Mouse (Mus musculus): Measurements from ENCODE around the gene Hoxc8. TPM values are rescaled to one million over a fixed set of nuclear protein-coding genes. Genes with fewer than 3 reads are reported as not detected.

Gene Hoxc8
- polyA plus RNA-seq, 1 experiment: 2.6 TPM

DNA sequence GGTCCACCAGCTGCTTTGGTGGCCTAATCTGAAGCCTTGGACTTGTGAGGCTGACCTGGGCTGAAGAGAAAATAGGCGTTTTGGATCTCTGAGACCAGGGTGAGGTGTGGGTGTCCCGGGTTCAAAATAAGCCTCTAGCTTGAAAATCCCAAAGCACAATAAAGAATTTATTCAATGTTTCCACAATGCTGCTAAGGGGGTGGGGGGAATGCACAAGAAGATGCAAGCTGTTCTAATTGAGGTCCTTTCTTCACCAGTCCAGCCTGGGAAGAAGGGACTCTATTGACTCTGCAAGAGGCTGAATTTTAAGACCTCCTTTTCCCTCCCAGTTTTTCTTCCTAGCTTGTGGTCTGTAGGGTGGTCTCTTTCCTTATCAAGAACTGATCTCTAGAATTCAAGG is 39.5 kb upstream of the Hoxc8 start:
- Histone ChIP-seq H3K27ac (ENCODE audit: control insufficient read depth, insufficient read depth, low read depth, low read length, poor library complexity) (no peak overlapping the region), H3K4me1 (ENCODE audit: control insufficient read depth, insufficient read depth, low read length) (no peaks in the 10 kb centered on the region)
- WGBS: 10% methylated on average over 2 of the region's 2 CpGs

GRCm38 (mm10) chr15:102953561-102953960 is 36.8 kb upstream of the Hoxc8 start:
- WGBS: 33% methylated on average over 6 of the region's 6 CpGs
- no peak for TF ChIP-seq CTCF (IDR thresholded peaks at IDR 0.05; ENCODE audit: control insufficient read depth, insufficient read depth, low read length)
- no peak for TF ChIP-seq POLR2A (IDR thresholded peaks at IDR 0.05; ENCODE audit: borderline replicate concordance, control insufficient read depth, low read depth, low read length)

More for the DNA sequence above, 39.5 kb upstream of the Hoxc8 start:
- no peak overlapping the region for H3K4me3 ChIP-seq (replicated peaks; ENCODE audit: control insufficient read depth, low read depth, low read length)
- no peak for TF ChIP-seq POLR2A (IDR thresholded peaks at IDR 0.05; ENCODE audit: borderline replicate concordance, control insufficient read depth, low read depth, low read length)
- no peak for TF ChIP-seq CTCF (IDR thresholded peaks at IDR 0.05; ENCODE audit: control insufficient read depth, insufficient read depth, low read length)

DNA sequence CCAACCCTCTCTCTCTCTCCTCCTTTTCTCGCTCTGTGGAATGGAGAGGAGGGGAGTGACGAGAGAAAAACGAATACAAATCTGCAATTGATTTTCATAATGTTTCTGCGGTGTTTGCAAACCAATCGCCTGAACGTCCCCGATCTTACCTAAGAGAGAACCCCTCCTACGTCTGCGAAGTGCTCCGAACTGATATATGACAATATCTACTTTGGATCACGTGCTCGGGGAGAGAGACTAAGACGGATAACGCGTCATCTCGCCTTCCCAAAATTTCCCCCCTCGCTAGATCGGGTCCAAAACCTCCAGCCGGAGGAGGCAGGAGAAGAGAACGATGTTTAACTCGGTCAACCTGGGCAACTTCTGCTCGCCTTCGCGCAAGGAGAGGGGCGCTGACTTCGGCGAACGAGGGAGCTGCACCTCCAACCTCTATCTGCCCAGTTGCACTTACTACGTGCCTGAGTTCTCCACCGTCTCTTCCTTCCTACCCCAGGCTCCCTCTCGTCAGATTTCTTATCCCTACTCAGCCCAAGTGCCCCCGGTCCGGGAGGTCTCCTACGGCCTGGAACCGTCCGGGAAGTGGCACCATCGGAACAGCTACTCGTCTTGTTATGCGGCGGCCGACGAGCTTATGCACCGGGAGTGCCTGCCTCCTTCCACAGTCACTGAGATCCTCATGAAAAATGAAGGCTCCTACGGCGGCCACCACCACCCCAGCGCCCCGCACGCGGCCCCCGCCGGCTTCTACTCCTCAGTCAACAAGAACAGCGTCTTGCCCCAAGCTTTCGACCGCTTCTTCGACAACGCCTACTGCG is 36.0 kb upstream of the Hoxc8 start, which contains the start of gene Hoxc11:
Gene Hoxc11 (plus strand): TSS at position 236 of the 815 bp plus-strand sequence.
- TF ChIP-seq CTCF (IDR thresholded peaks at IDR 0.05; ENCODE audit: control insufficient read depth, insufficient read depth, low read length) (no peak), POLR2A (IDR thresholded peaks at IDR 0.05; ENCODE audit: borderline replicate concordance, control insufficient read depth, low read depth, low read length) (no peak)
- WGBS: 4% methylated on average over 57 of the region's 57 CpGs
- Histone ChIP-seq H3K4me1 (ENCODE audit: control insufficient read depth, insufficient read depth, low read length) (no peaks in the 10 kb centered on the region), H3K27ac (ENCODE audit: control insufficient read depth, insufficient read depth, low read depth, low read length, poor library complexity) (no peak within 1 kb of the TSS; the same call in 1 of the 2 replicates), H3K4me3 (replicated peaks; ENCODE audit: control insufficient read depth, low read depth, low read length) (no peak within 1 kb of the TSS)

More at GRCm38 (mm10) chr15:102953561-102953960, 36.8 kb upstream of the Hoxc8 start:
- Histone ChIP-seq H3K27ac (ENCODE audit: control insufficient read depth, insufficient read depth, low read depth, low read length, poor library complexity) (no peak overlapping the region), H3K4me1 (ENCODE audit: control insufficient read depth, insufficient read depth, low read length) (no peaks in the 10 kb centered on the region), H3K4me3 (replicated peaks; ENCODE audit: control insufficient read depth, low read depth, low read length) (no peak overlapping the region)

DNA sequence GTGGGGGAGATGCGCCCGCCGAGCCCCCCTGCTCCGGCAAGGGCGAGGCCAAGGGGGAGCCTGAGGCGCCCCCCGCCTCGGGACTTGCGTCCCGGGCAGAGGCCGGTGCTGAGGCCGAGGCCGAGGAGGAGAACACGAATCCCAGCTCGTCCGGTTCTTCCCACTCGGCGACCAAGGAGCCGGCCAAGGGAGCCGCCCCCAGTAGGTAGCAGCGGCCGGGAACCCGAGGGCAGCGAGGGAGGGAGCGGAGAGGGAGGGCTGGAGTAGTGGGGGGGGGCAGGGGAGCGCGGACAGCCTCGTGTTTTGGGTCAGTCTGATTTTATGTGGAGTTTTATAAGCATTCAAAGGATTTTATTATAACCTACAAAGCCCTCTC is 35.4 kb upstream of the Hoxc8 start:
- no peak overlapping the region for H3K27ac ChIP-seq (ENCODE audit: control insufficient read depth, insufficient read depth, low read depth, low read length, poor library complexity)
- no peaks in the 10 kb centered on the region for H3K4me1 ChIP-seq (ENCODE audit: control insufficient read depth, insufficient read depth, low read length)
- H3K4me3 ChIP-seq (replicated peaks; ENCODE audit: control insufficient read depth, low read depth, low read length): no peak overlapping the region
- 4% methylated on average over 28 of the region's 28 CpGs for WGBS
- TF ChIP-seq POLR2A (IDR thresholded peaks at IDR 0.05; ENCODE audit: borderline replicate concordance, control insufficient read depth, low read depth, low read length): no peak
- no peak for TF ChIP-seq CTCF (IDR thresholded peaks at IDR 0.05; ENCODE audit: control insufficient read depth, insufficient read depth, low read length)

DNA sequence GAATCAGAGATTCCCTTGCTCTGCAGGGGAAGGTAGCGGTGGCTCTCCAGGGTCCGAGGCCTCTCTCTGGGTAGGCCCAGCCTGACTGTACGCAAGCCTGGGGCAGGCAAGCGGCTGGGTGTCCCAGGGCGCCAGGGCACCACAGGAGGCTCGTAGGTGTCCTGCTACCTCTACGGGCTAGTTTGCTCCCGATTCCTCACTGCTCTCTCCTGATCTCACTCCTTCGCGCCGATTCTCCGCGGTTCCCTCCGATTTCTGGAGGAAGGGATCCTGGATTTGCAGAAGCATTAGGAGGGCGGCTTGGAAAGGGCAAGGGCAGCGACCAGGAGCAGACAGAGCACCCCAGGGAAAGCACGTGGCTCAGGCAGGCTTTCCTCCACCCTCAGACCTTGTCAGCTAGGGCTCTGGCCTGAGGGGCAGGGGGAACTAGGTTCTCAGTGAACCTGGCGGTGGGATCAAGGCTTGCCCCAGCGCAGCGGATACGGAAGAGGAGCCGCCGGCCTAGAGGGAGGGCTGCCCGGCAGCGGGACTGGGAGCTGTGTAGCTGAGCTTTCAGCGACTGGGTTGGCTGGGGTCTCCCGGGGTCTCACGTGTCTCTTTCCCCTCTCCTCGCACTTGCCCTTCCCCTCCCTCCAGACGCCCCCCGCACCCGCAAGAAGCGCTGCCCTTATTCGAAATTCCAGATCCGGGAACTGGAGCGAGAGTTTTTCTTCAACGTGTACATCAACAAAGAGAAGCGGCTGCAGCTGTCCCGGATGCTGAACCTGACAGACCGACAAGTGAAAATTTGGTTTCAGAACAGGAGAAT is 34.4 kb upstream of the Hoxc8 start:
- no peaks in the 10 kb centered on the region for H3K4me1 ChIP-seq (ENCODE audit: control insufficient read depth, insufficient read depth, low read length)
- WGBS: 3% methylated on average over 40 of the region's 40 CpGs
- TF ChIP-seq CTCF (IDR thresholded peaks at IDR 0.05; ENCODE audit: control insufficient read depth, insufficient read depth, low read length) (no peak), POLR2A (IDR thresholded peaks at IDR 0.05; ENCODE audit: borderline replicate concordance, control insufficient read depth, low read depth, low read length) (no peak)
- no peak overlapping the region for H3K27ac ChIP-seq (ENCODE audit: control insufficient read depth, insufficient read depth, low read depth, low read length, poor library complexity)
- no peak overlapping the region for H3K4me3 ChIP-seq (replicated peaks; ENCODE audit: control insufficient read depth, low read depth, low read length)

- Histone ChIP-seq H3K27ac (ENCODE audit: control insufficient read depth, insufficient read depth, low read depth, low read length, poor library complexity) (no peak overlapping the region), H3K4me1 (ENCODE audit: control insufficient read depth, insufficient read depth, low read length) (no peaks in the 10 kb centered on the region), H3K4me3 (replicated peaks; ENCODE audit: control insufficient read depth, low read depth, low read length) (no peak overlapping the region)
- TF ChIP-seq POLR2A (IDR thresholded peaks at IDR 0.05; ENCODE audit: borderline replicate concordance, control insufficient read depth, low read depth, low read length): no peak
- TF ChIP-seq CTCF (IDR thresholded peaks at IDR 0.05; ENCODE audit: control insufficient read depth, insufficient read depth, low read length): no peak
- 10% methylated on average over 12 of the region's 12 CpGs for WGBS
Observed at GRCm38 (mm10) chr15:102956906-102957305, 33.5 kb upstream of the Hoxc8 start.

GRCm38 (mm10) chr15:102959663-102960191 is 30.7 kb upstream of the Hoxc8 start:
- TF ChIP-seq POLR2A (IDR thresholded peaks at IDR 0.05; ENCODE audit: borderline replicate concordance, control insufficient read depth, low read depth, low read length) (no peak), CTCF (IDR thresholded peaks at IDR 0.05; ENCODE audit: control insufficient read depth, insufficient read depth, low read length) (no peak)
- no peak overlapping the region for H3K27ac ChIP-seq (ENCODE audit: control insufficient read depth, insufficient read depth, low read depth, low read length, poor library complexity)
- no peak overlapping the region for H3K4me3 ChIP-seq (replicated peaks; ENCODE audit: control insufficient read depth, low read depth, low read length)
- no peaks in the 10 kb centered on the region for H3K4me1 ChIP-seq (ENCODE audit: control insufficient read depth, insufficient read depth, low read length)
- 6% methylated on average over 13 of the region's 13 CpGs for WGBS

DNA sequence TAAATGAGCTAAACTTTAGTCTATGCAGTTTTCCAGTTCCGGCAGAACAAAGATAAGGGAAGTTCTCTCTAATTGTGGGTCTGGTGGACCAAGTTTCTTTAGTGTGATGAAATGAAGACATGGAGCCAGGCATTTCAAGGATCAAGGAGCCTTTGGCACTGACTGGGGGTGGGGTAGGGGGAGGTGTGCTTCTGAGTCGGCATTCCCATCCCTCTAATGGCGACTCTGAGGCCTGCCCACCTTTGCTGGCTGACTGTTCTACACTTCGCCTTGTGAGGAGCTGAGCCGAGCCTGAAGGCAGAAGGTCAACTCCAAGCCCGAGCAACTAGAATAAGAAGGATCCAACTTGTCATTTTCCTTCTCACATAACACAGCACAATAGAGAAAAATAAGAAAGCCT is 28.7 kb upstream of the Hoxc8 start:
- 6% methylated on average over 6 of the region's 6 CpGs for WGBS
- TF ChIP-seq POLR2A (IDR thresholded peaks at IDR 0.05; ENCODE audit: borderline replicate concordance, control insufficient read depth, low read depth, low read length) (no peak), CTCF (IDR thresholded peaks at IDR 0.05; ENCODE audit: control insufficient read depth, insufficient read depth, low read length) (no peak)
- no peaks in the 10 kb centered on the region for H3K4me1 ChIP-seq (ENCODE audit: control insufficient read depth, insufficient read depth, low read length)
- H3K4me3 ChIP-seq (replicated peaks; ENCODE audit: control insufficient read depth, low read depth, low read length): no peak overlapping the region
- no peak overlapping the region for H3K27ac ChIP-seq (ENCODE audit: control insufficient read depth, insufficient read depth, low read depth, low read length, poor library complexity)

Measured in bone marrow, adult 2 months (tissue).